Mouse (Mus musculus): ENCODE measurements around the gene Dmrt1. TPM values are rescaled to one million over a fixed set of nuclear protein-coding genes. Genes with fewer than 3 reads are reported as not detected.

The Dmrt1 gene
- polyA plus RNA-seq, 1 experiment from 2014 or later, result not detected

GRCm38 (mm10) chr19:25574981-25575814, 69.8 kb downstream of the Dmrt1 start:
- peaks cover 10% of the 10 kb centered on the region; the same call in 1 of the 2 replicates for H3K4me1 ChIP-seq
- H3K9me3 ChIP-seq (replicated peaks), result no peaks in the 10 kb centered on the region
- peak; percentile 67 for ATAC-seq (ENCODE audit: low FRiP score)
- no peak overlapping the region for H3K4me3 ChIP-seq
- peak overlapping the region; percentile 31 for H3K4me2 ChIP-seq (replicated peaks)
- H3K9ac ChIP-seq, result no peak overlapping the region
- no peaks in the 10 kb centered on the region for H3K36me3 ChIP-seq
- WGBS, result 12% methylated on average over 17 of the region's 17 CpGs
- H3K27me3 ChIP-seq, result peaks cover 59% of the 10 kb centered on the region
- no peak overlapping the region for H3K27ac ChIP-seq

GRCm38 (mm10) chr19:25578358-25578757, 72.9 kb downstream of the Dmrt1 start:
- ATAC-seq (ENCODE audit: low FRiP score), result no peak
- peaks cover 43% of the 10 kb centered on the region for H3K27me3 ChIP-seq
- peaks cover 10% of the 10 kb centered on the region; the same call in 1 of the 2 replicates for H3K4me1 ChIP-seq
- H3K4me3 ChIP-seq, result no peak overlapping the region
- H3K4me2 ChIP-seq (replicated peaks), result no peak overlapping the region
- H3K27ac ChIP-seq, result no peak overlapping the region
- H3K9ac ChIP-seq, result no peak overlapping the region
- 97% methylated on average over 2 of the region's 2 CpGs for WGBS
- H3K9me3 ChIP-seq (replicated peaks), result no peaks in the 10 kb centered on the region
- no peaks in the 10 kb centered on the region for H3K36me3 ChIP-seq

- WGBS, result 88% methylated on average over 2 of the region's 2 CpGs
- Histone ChIP-seq H3K27ac (no peak overlapping the region), H3K4me3 (no peak overlapping the region), H3K4me1 (peaks cover 10% of the 10 kb centered on the region; the same call in 1 of the 2 replicates), H3K4me2 (replicated peaks) (no peak overlapping the region), H3K27me3 (peaks cover 32% of the 10 kb centered on the region), H3K9ac (no peak overlapping the region), H3K36me3 (no peaks in the 10 kb centered on the region), H3K9me3 (replicated peaks) (no peaks in the 10 kb centered on the region)
- no peak for ATAC-seq (ENCODE audit: low FRiP score)
Measured at GRCm38 (mm10) chr19:25579440-25579839, 74.0 kb downstream of the Dmrt1 start.

GRCm38 (mm10) chr19:25597717-25598232, 92.4 kb downstream of the Dmrt1 start:
- no peak overlapping the region for H3K9ac ChIP-seq
- H3K27ac ChIP-seq, result no peak overlapping the region
- ATAC-seq (ENCODE audit: low FRiP score), result no peak
- no peak overlapping the region for H3K4me3 ChIP-seq
- no peaks in the 10 kb centered on the region for H3K9me3 ChIP-seq (replicated peaks)
- no peaks in the 10 kb centered on the region for H3K4me1 ChIP-seq
- peaks cover 71% of the 10 kb centered on the region for H3K27me3 ChIP-seq
- WGBS, result 68% methylated on average over 3 of the region's 3 CpGs
- no peak overlapping the region for H3K4me2 ChIP-seq (replicated peaks)
- H3K36me3 ChIP-seq, result no peaks in the 10 kb centered on the region

- no peak overlapping the region for H3K9ac ChIP-seq
- WGBS, result 19% methylated on average over 4 of the region's 4 CpGs
- no peak overlapping the region for H3K4me2 ChIP-seq (replicated peaks)
- no peak overlapping the region for H3K27ac ChIP-seq
- H3K36me3 ChIP-seq, result no peaks in the 10 kb centered on the region
- no peaks in the 10 kb centered on the region for H3K9me3 ChIP-seq (replicated peaks)
- H3K4me1 ChIP-seq, result no peaks in the 10 kb centered on the region
- ATAC-seq (ENCODE audit: low FRiP score), result no peak
- no peak overlapping the region for H3K4me3 ChIP-seq
- peaks cover 76% of the 10 kb centered on the region for H3K27me3 ChIP-seq
Measured at GRCm38 (mm10) chr19:25598626-25599025, 93.2 kb downstream of the Dmrt1 start.

- no peaks in the 10 kb centered on the region for H3K9me3 ChIP-seq (replicated peaks)
- H3K36me3 ChIP-seq, result no peaks in the 10 kb centered on the region
- no peak overlapping the region for H3K4me3 ChIP-seq
- peaks cover 5% of the 10 kb centered on the region; the same call in 1 of the 2 replicates for H3K4me1 ChIP-seq
- H3K9ac ChIP-seq, result no peak overlapping the region
- 8% methylated on average over 8 of the region's 8 CpGs for WGBS
- H3K4me2 ChIP-seq (replicated peaks), result no peak overlapping the region
- ATAC-seq (ENCODE audit: low FRiP score), result no peak
- H3K27ac ChIP-seq, result no peak overlapping the region
- H3K27me3 ChIP-seq, result peaks cover 91% of the 10 kb centered on the region
Measured at GRCm38 (mm10) chr19:25601966-25602365, 96.5 kb downstream of the Dmrt1 start.

- H3K27ac ChIP-seq, result no peak overlapping the region
Measured at GRCm38 (mm10) chr19:25607461-25608205, 102.2 kb downstream of the Dmrt1 start.

GRCm38 (mm10) chr19:25608206-25608580, 102.8 kb downstream of the Dmrt1 start:
- Histone ChIP-seq H3K27ac (no peak overlapping the region), H3K4me1 (peaks cover 24% of the 10 kb centered on the region), H3K9me3 (replicated peaks) (no peaks in the 10 kb centered on the region), H3K4me2 (replicated peaks) (no peak overlapping the region), H3K4me3 (no peak overlapping the region), H3K27me3 (peaks cover 92% of the 10 kb centered on the region), H3K36me3 (no peaks in the 10 kb centered on the region), H3K9ac (no peak overlapping the region)
- no peak for ATAC-seq (ENCODE audit: low FRiP score)
- WGBS, result under 1% methylated on average over 7 of the region's 7 CpGs

More at GRCm38 (mm10) chr19:25607461-25608205, 102.2 kb downstream of the Dmrt1 start:
- H3K4me1 ChIP-seq, result peaks cover 24% of the 10 kb centered on the region
- no peak for ATAC-seq (ENCODE audit: low FRiP score)
- no peaks in the 10 kb centered on the region for H3K9me3 ChIP-seq (replicated peaks)
- no peak overlapping the region for H3K4me3 ChIP-seq
- H3K27me3 ChIP-seq, result peaks cover 92% of the 10 kb centered on the region
- 0% methylated on average over 21 of the region's 21 CpGs for WGBS
- no peak overlapping the region for H3K4me2 ChIP-seq (replicated peaks)
- no peak overlapping the region for H3K9ac ChIP-seq
- no peaks in the 10 kb centered on the region for H3K36me3 ChIP-seq

GRCm38 (mm10) chr19:25608961-25609850, 103.8 kb downstream of the Dmrt1 start:
- H3K27ac ChIP-seq, result no peak overlapping the region
- no peak for ATAC-seq (ENCODE audit: low FRiP score)
- no peaks in the 10 kb centered on the region for H3K36me3 ChIP-seq
- H3K4me1 ChIP-seq, result peaks cover 24% of the 10 kb centered on the region
- WGBS, result under 1% methylated on average over 33 of the region's 33 CpGs
- H3K4me2 ChIP-seq (replicated peaks), result no peak overlapping the region
- H3K9me3 ChIP-seq (replicated peaks), result no peaks in the 10 kb centered on the region
- H3K27me3 ChIP-seq, result peaks cover 92% of the 10 kb centered on the region
- H3K9ac ChIP-seq, result no peak overlapping the region
- H3K4me3 ChIP-seq, result no peak overlapping the region

- H3K9ac ChIP-seq, result peak within 1 kb of the TSS; percentile 28; the same call in 1 of the 2 replicates
- whole genome bisulfite sequencing, result under 1% methylated on average over 29 of the region's 29 CpGs
- H3K36me3 ChIP-seq, result no peaks in the 10 kb centered on the region
- H3K4me1 ChIP-seq, result peaks cover 24% of the 10 kb centered on the region
- peak within 1 kb of the TSS; percentile 28 for H3K4me3 ChIP-seq
- no peak within 1 kb of the TSS for H3K27ac ChIP-seq
- peaks cover 95% of the 10 kb centered on the region for H3K27me3 ChIP-seq
- peak; percentile 38; the same call in 1 of the 2 replicates for ATAC-seq (ENCODE audit: low FRiP score)
- H3K4me2 ChIP-seq (replicated peaks), result peak within 1 kb of the TSS; percentile 53
- H3K9me3 ChIP-seq (replicated peaks), result no peaks in the 10 kb centered on the region
Measured at GRCm38 (mm10) chr19:25610015-25610410, 104.6 kb downstream of the Dmrt1 start, which contains the start of gene Dmrt3. Gene Dmrt3 (plus strand): TSS chr19:25610301.

GRCm38 (mm10) chr19:25610411-25611111, 105.1 kb downstream of the Dmrt1 start:
- no peaks in the 10 kb centered on the region for H3K9me3 ChIP-seq (replicated peaks)
- H3K27me3 ChIP-seq, result peaks cover 95% of the 10 kb centered on the region
- peaks cover 24% of the 10 kb centered on the region for H3K4me1 ChIP-seq
- H3K27ac ChIP-seq, result no peak overlapping the region
- peak overlapping the region; percentile 53 for H3K4me2 ChIP-seq (replicated peaks)
- under 1% methylated on average over 48 of the region's 71 CpGs for WGBS
- H3K9ac ChIP-seq, result peak overlapping the region; percentile 28; the same call in 1 of the 2 replicates
- ATAC-seq (ENCODE audit: low FRiP score), result peak; percentile 54; the same call in 1 of the 2 replicates
- H3K36me3 ChIP-seq, result no peaks in the 10 kb centered on the region
- peak overlapping the region; percentile 28 for H3K4me3 ChIP-seq
